Mouse (Mus musculus) urinary bladder, postnatal 4 days (tissue): ENCODE measurements around the gene Flna.
"Not testable (repeated sequence)": the region's sequence is repeated elsewhere in the genome, so short reads cannot be mapped to it uniquely, and the experiment has no call there.

ENCODE experiments used
- DNase-seq, 2 experiments: peaks; one replicate each; pipeline ENCODE4 v3.0.0; 2021 to 2022; ENCODE audit warnings: low spot score in 2 of 2

Flna gene

DNA sequence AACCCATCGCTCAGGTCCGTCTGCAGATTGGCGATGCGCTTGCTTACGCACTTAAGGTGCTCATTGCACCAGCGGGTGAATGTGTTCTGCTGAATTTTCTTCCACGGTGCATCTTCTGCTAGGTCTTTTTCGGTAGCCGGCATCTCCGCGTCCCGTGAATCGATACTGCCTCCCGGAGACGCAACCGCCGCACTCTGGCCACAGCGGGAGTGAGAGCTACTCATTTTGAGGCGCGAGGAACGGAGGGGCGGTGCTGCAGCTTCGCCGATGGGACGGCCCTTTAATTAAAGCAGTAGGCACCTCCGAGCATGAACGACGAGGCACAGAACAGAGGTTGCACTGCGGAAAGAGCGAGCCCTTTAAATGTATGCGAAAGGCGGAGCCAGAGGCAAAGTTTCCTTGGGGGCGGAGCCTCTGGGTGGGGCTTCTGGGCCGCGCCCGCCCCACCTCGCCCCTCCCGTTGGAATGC lies 3.4 kb downstream of the Flna start:
- DNase-seq, result peak; percentile 81 to 83

DNA sequence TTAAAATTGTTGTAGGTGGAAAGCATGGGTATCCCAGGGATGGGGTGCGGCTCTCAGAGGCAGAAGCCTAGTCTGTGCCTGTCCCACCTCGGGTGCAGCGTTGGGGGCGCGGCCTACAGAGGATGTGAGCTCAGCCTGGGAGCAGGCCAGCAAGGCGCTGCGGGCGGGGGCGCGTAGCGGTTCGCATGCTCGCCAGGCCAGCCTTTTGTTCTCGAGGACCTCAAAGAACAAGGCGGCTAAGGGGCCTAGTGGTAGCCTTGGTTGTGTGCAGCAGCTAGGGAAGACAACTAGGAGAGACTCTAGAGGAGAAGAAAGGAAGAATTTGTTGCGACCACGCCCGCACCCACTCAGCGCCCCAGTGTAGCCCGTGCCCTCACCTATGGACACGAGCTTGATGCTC lies 3.9 kb downstream of the Flna start:
- DNase-seq, result peak; percentile 74 to 82

DNA sequence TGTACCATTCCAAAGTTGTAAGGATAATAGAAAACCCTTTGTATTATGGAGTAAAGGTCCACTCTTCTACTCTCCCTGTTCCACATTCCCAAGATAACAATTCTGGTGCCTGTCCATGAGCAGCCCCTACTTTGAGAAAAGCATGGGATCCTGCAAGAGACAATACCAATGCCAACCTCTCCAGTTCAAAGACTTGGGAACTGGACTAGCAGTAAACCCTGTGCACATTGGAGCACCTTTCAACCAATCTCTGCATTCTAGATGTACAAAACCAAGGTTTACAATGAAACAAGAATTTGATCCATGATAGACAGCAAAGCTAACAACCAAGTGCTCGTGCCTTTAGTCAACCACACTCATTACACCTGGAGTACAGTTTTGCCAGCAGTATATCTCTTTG lies 4.5 kb downstream of the Flna start:
- no peak for DNase-seq

DNA sequence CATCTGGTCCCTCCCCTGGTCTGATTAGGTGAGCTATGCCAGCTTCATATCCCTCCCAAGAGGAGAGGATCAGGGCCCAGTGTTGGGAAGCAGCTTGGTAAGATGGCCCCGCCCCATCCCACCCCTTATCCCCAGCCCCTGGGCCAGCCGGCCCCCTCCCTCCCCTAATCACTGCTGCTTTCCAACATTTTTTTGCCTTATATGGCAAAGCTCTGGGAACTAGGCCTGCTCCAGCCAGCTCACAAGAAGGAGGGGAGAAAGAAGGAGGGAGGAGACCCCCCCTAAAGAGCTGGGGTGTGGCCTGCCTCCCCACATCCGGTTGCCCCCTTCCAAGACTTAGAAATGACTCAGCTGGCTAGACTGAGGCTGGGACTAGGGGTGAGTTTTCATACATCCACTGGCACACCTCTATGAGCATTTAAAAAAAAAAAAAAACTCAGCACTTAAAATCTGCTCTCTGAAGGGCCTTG lies 5.0 kb downstream of the Flna start:
- DNase-seq, result peak in 1 of 2 experiments; percentile 61

DNA sequence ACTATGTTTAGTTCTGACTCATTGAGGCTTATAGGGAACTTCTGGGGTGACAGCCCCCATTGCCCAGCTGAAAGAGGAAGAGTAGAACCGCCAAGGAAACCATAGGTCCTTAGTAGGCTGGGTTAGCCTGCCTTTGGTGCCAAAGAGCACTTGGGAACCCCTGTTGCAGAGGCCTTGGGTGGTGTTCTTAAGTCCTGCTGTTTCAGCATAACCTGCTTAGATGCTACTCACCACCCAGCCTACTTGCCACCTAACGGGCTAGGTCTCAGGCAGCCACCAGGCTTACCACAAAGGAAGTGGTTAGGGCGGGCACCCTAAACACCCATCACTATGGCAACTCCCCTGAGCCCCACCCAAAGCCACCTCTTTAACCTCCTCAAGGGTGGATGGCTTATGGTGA lies 5.8 kb downstream of the Flna start:
- no peak for DNase-seq

DNA sequence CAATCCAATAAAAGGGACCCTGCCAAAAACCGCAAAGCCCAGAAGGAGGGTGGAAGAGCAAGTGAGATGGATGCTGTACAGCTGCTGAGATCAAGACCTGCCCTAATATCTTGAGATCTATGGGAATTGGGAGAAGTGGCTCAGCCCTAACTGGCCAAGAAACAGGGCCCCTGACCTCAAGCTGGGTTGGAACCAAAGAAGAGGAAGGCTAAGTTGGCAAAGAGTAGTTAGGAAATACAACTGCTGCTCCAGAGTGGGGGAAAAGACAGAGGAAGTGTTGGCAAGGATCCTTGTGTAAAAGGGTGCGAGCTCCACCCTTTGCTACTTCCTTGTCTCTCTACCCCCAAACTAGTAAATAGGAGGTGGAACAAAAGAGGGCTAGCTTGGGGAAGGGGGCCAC lies 6.2 kb downstream of the Flna start:
- no peak for DNase-seq

DNA sequence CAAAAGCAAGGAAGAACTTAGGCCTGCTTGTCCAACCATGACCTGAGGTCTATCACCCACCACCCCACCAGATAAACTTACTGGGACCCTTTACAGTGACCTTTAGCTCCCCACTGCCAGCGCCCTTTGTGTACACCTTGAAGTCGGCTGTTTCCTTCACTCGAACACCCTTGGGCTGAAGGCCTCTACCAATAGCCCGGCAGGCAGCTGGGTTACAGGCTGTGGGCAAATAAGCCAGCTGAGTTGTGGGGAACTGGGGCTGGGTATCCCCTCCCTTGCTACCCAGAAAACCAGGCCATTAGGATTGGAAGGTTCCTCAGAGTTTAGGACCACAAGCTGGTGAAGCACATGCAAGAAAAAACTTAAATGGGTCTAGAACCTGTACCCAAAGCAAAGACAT lies 9.3 kb downstream of the Flna start:
- no peak for DNase-seq

DNA sequence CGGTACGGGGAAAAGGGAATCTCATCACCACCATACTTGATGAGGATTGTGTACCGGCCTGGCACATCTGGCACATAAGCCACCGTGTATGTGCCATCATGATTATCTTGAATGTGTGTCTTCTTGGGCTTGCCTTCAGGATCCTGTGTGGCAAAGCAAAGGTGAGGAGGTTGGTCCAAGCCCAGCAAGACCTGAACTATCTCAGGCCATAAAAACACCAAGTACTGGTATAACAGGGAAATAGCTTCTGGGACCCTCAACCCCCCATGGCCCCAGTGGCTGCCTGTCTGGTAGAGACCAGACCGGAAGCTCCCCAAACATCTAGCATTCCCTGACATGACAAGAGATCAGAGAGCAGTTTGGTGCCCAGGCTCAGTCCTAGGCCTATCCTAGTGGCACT lies 16.4 kb downstream of the Flna start:
- DNase-seq, result no peak

DNA sequence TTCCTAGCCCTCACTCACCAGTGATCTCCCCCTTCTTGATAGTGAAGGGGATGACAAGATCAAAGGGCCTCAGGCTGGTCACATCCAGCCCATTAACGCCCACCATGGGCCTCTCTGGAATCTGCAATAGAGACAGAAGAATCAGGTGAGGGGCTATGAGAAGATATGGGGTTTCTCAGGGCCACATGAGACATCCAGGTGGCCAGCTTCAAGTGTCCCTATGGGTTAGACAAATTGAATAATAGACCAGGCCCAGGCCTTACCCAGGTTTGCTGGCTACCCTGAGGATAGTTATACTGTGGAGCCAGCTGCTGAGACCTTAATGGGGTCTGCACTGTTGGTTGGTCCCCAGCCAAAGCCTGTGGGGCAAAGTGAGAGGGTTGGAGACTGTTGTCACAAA lies 19.6 kb downstream of the Flna start:
- DNase-seq, result no peak

DNA sequence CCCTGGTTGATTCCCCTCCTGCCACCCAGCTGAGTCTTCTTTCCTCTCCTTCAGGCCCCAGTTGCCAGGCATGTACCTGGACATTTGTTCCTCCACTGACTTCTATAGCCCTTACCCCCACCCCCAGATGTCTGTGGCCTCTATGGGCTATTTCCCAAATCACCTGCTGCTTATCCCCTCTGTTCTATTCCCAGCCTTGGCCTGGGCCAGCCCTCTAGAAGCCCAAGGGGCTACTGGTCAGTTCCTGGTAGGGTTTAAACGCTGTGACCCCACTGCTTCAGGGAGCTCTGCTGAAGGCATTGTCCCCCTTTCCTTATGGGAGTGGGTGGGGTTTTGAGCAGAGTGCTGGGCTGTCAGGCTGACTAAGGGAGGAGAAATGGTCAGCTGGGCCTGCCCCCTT lies 29.5 kb downstream of the Flna start:
- not testable (repeated sequence) for DNase-seq

DNA sequence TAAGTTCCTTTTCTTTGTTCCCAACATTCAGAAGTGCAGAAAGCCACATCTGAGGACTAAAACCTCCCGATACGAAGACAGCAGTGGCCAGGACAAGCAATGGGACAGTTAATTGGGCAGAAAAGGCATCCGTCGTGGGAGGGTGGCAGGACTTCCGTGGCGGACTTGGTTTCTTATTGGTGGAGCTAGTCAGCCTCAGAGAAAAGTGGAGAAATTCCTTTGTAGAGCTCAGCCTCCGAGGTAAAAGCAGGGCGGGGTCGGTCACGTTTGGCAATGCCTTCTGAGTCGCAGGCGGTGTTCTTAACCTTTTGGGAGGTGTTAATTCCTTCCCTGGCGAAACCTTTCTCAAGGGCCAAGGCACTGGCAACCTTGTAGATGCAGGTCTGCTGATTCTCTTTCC lies 30.2 kb downstream of the Flna start:
- no peak for DNase-seq

DNA sequence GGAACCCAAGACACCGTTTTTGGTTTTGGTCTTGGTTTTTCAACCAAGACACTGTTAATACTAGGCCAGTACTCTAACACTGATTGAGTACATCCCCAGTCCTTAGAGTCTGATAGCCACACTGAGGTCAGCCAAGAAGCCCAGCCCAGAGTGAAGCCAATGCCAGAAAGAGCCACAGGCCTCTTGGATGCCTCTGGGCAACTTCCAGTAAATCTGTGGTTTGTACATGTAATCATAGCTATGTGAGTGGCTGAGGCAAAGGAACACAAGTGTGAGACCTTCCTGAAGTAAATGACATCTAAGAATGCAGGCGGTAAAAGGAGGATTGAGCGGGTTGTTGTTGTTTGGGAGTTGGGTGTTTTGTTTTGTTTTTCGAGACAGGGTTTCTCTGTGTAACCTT lies 31.1 kb downstream of the Flna start:
- no peak for DNase-seq

DNA sequence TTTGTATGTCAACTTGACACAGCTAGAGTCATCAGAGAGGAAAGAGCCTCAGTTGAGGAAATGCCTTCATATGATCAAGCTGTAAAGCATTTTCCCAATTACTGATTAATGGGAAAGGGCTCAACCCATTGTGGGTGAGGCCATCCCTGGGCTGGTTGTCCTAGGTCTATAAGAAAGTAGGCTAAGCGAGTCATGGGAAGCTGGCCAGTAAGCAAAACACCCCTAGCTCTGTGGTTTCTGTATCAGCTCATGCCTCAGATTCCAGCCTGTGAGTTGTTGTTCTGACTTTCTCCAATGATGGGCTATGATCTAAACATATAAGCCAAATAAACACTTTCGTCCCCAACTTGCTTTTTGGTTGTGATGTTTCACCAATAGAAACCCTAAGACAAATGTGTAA lies 46.1 kb downstream of the Flna start:
- DNase-seq, result no peak

DNA sequence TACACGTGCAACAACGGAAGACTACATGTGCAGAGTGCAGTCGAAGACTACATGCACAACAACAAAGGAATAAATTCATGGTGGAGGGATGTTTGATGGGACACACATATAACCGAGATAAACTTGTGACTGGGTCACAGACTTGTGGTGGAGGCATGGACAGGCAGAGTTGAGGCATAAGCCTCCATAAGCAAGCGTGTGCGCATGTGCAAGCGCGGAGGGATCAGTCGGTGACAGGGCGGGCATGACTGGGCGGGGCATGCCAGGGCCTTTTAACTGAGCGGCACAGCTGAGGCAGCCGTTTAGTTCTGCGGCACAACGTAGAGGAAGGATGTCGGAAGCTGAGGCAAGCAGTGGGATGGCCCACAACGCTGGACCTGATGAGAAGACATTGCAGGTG lies 72.7 kb downstream of the Flna start, which contains the start of gene Tktl1:
Gene Tktl1, plus strand, starts transcription at position 301 of the 400 bp plus-strand sequence.
- no peak for DNase-seq
